Mouse (Mus musculus) C2C12 (cell line): ENCODE data around the gene Urah.

Source experiments
- CTCF ChIP-seq: IDR thresholded peaks from one replicate; pipeline ENCODE4 v1.5.1; 2011; ENCODE audit not compliant: control insufficient read depth, insufficient read depth, insufficient read length
- MAX ChIP-seq: IDR thresholded peaks from one replicate; pipeline ENCODE4 v1.6.1; 2011; ENCODE audit warnings: mild to moderate bottlenecking, control low read depth
- MYOD1 ChIP-seq: IDR thresholded peaks from one replicate; pipeline ENCODE4 v1.6.1; 2011; ENCODE audit warnings: low read depth; ENCODE audit not compliant: control insufficient read depth, insufficient read length
- MYOG ChIP-seq: IDR thresholded peaks from one replicate; pipeline ENCODE4 v1.6.1; 2011; ENCODE audit not compliant: control insufficient read depth, insufficient read length; ENCODE audit errors: extremely low read depth
- USF1 ChIP-seq: IDR thresholded peaks from one replicate; pipeline ENCODE4 v1.6.1; 2011; ENCODE audit warnings: low read depth, mild to moderate bottlenecking, control low read depth, moderate library complexity

DNA sequence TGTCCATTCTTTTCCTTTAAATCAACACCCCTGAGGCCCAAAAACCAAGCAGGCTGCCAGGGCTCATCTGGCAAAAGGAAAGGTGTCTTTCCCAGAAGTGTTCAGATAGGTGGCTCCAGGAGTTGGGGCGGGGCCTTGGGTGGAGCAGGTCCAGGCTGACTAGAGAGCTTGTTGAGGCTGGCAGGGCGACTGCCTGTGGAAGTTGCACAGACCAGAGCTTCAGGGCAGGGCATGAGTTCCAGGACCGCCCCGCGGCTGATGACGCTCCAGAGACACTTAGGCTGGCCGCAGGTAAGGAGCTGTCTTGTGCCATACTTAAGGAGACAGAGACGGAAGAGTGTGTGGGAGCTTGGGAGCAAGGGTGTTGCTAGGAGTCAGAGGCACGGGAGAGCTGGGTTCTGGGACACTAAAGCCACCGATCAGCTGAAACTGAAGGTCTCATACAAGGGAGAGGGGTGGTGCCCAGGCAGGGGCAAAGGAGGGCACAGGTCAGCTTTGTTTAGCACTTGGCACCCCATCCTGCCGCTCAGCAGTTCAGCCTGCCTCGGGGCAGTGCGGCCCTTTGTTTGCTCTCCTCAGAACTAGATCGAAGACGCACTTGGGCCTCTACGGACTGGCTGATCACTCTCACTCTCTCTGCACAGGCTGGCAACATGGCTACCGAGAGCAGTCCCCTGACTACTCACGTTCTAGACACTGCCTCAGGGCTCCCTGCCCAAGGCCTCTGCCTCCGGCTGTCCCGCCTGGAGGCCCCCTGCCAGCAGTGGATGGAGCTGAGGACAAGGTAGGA is at the start of gene Urah:
- TF ChIP-seq CTCF (no peak), MAX (no peak), USF1 (no peak), MYOD1 (no peak), MYOG (no peak)
